Mouse (Mus musculus) T-cell, adult 2 months (primary cell): Measurements from ENCODE around the gene Atg14.

Experiments used
- DNase-seq: peaks from one replicate; pipeline ENCODE4 v3.0.0; 2022; ENCODE audit warnings: low spot score

The Atg14 gene

DNA sequence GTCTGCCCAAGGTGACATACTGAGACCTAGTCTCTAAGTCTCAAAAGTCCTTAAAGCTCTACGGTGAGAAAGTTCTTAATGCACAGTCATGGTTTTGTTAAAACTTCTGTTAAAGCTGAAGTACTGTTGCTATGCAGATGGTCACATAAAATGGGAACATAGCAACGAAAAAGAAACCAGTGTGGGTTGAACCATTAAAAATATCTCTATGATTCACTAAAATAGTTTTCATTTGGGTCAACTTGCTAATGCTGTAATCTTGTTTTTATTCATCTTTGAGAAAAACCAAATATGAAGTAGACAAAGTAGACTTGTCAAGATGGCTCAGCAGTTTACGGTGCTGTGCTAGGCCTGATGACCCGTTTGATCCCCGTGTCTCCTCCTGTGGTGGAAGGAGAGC lies 63.8 kb downstream of the Atg14 start:
- no peak for DNase-seq

DNA sequence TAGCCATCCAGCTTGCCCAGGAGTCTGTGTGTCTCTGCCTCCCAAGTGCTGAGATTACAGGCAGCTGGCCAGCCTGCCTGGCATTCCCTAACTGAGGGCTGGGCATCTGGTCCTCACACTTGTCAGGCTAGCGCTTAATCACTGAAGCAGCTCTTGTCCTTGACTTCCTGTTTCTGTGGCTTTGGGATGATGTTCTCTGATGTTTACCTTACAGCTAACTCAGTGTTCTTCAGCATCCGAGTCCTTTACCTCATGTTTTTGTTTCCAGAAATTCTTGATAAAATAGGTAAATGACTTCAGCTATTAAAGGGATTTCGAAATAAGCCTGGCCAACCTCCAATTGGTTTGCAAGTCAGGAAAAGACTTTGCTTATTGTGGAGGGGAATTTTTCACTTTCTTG lies 66.4 kb downstream of the Atg14 start:
- no peak for DNase-seq

DNA sequence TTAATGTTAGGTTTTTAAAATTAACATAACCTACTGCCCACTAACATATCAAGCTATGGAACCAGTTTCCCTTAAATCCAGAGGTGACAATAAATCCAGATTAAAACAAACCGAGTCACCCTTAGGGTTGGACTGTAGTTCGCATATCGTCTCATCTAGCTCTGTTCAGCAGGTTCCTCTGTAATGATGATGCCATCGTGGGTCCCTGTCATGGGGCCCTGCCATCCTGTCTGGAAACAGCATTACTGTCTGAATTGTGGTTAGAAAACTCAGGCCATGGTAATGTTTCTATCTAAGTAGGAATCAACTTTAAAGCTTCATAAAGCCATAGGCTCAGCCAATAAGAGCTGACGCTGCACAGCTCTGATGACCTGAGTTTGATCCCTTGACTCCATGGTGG lies 71.8 kb downstream of the Atg14 start:
- no peak for DNase-seq

DNA sequence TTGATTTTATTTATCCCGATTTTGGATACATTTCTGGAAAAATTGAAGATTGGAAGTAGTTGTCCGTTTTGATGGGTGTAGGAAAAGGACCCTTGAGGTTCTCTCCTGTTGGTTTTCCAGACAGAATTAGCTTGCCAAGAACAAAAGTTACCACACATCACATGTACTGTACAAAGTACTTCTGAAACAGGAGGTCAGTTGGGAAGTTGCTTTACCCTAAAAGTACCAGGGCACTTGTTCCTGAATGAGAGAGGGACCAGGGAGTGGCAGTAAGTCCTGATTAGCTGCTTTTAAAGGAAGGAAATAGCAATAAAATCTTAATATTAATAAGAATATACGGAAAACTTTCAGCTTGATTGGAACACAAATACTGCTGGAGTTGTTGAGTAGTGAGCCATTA lies 73.3 kb downstream of the Atg14 start:
- no peak for DNase-seq

DNA sequence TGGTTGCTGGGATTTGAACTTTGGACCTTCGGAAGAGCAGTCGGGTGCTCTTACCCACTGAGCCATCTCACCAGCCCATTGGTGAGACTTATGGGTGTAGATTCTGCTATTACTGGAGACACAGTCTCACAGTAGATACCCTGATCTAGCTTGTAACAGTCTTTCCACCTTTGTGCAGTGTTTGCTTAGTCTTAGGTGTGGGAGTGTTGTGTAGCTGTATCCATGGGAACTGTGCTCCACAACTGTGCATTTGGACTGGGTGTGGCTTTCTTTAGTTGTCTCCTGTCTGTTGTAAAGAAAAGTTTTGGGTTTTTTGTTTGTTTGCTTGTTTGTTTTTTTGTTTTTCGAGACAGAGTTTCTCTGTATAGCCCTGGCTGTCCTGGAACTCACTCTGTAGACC lies 74.5 kb downstream of the Atg14 start:
- DNase-seq = no peak

DNA sequence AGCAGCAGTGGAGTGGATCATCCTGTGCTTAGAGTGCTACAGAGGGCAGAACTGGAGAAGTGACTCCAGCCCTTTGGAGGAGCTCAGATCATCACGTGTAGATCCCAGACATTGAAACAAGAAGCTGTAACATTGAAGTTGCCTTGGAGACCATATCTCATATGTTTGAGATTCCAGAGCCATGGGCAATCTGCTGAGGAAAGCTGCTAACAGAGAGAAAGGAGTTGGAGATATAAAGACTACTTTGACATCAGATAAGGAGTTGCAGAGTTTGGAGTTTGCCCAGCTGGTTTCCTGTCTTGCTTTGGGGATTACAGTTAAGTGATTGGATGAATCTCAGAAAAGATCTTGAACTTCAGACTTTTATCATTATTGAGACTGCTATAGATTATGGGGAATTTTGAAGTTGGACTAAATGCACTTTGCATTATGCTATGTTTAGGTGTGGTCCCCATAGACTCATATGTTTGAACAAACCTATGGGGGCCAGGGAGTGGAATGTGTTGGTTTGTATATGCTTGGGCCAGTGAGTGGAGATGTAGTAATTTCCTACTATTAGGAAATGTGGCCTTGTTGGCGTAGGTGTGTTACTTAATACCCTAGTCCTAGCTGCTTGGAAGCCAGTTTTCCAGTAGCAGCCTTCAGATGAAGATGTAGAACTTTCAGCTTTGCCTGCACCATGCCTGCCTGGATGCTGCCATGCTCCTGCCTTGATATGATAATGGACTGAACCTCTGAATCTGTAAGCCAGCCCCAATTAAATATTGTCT lies 76.7 kb downstream of the Atg14 start:
- DNase-seq = no peak
